ENCODE assay signal across 10 mouse cellular contexts in the genomic region with DNA sequence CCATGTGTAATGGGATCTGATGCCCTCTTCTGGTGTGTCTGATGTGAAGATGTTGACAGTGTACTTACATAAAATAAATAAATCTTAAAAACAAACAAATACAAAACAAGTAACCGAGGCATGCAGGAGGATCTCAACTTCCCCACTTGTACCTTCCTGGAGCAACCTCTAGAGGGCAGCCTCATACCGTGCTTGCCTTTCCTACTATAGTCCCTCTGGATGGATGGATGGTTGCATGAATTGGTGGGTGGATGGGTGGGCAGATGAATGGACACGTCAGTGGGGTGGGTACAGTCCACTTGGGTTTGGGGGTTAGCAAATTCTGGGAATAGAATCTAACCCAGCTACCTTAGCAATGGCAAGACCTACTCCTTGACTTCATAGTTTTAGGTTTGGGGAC. TPM values are rescaled to one million over a fixed set of nuclear protein-coding genes. Genes with fewer than 3 reads are reported as not detected.
DNase-seq lines count a peak whose midpoint lies in the region; ATAC-seq and TF ChIP-seq lines count a peak whose summit lies in the region.
"Had no signal": no experiment of that assay in that cellular context is flagged by ENCODE, and none has a peak within 500 bp of the region (broad histone marks: within the 10 kb centered on the region; RNA-seq: fewer than 3 reads in every experiment).

No protein-coding gene starts in this region.

- ATAC-seq in hematopoietic stem cell, adult 5-6 weeks (replicated peaks in 1 of 2; ENCODE audit: insufficient read depth in 1 of 2, low FRiP score in 2 of 2, low TSS enrichment in 1 of 2, low read depth in 1 of 2, poor library complexity in 2 of 2, severe bottlenecking in 2 of 2), result peak; percentile 60 to 73; a peak in 3 of 4 replicates
- no peak for ATAC-seq in lung, embryonic 14.5 days (ENCODE audit: insufficient read depth)
- ATAC-seq in stomach, postnatal 0 days (ENCODE audit: low FRiP score, low TSS enrichment), result 0 out of 2 replicates have a peak, but pooled peaks have one; percentile 31

- intact Hi-C loops in heart, postnatal 25 days (cut with DNase I), result loop anchor here (1.0 to 5.0 kb wide), 3 partner anchors 34 to 216 kb away; no protein-coding TSS in a partner anchor

- TF ChIP-seq CTCF in MEL (IDR thresholded peaks at IDR 0.05 in 2 of 3, conservative IDR thresholded peaks at IDR 0.05 in 1 of 3; ENCODE audit: control insufficient read depth in 1 of 3, insufficient read depth in 1 of 3, low read depth in 2 of 3, low read length in 3 of 3, poor library complexity in 1 of 3, severe bottlenecking in 1 of 3), result peak; percentile 89 to 97 (median 94)
- TF ChIP-seq CTCF in lung, embryonic 14.5 days (IDR thresholded peaks at IDR 0.05; ENCODE audit: low read depth), result peak; percentile 94
- TF ChIP-seq CTCF in stomach, postnatal 0 days (IDR thresholded peaks at IDR 0.05; ENCODE audit: low read depth), result peak; percentile 98

- DNase-seq in heart, adult 18-20 months, result peak; percentile 35 to 65
- no peak for DNase-seq in heart, postnatal 25 days (ENCODE audit: low spot score)
- peak; percentile 23 for DNase-seq in 3134 (ENCODE audit: extremely low read depth, insufficient read length, low spot score)
- DNase-seq in MEL (ENCODE audit: low read depth, low spot score), result peak; percentile 78
- DNase-seq in embryo, embryonic 11 days, result peak; percentile 64
- DNase-seq in lung, embryonic 14.5 days, result peak; percentile 72
- DNase-seq in stomach, postnatal 0 days (ENCODE audit: low spot score), result peak; percentile 68
- DNase-seq: liver, embryonic 13.5 days had no signal

- TF ChIP-seq RAD21 in MEL (IDR thresholded peaks at IDR 0.05; ENCODE audit: low read depth, low read length), result peak; percentile 99

- no peaks in the 10 kb centered on the region for H3K36me3 ChIP-seq in MEL (ENCODE audit: control insufficient read depth in 1 of 2, insufficient read depth in 2 of 2, low read length in 2 of 2)
- no peaks in the 10 kb centered on the region for H3K36me3 ChIP-seq in lung, embryonic 14.5 days (ENCODE audit: insufficient read depth)
- no peaks in the 10 kb centered on the region for H3K36me3 ChIP-seq in stomach, postnatal 0 days (ENCODE audit: control insufficient read depth, insufficient read depth, low read length)
- H3K36me3 ChIP-seq: embryonic facial prominence, embryonic 12.5 days; liver, embryonic 13.5 days had no signal

- H3K4me2 ChIP-seq in lung, embryonic 14.5 days, result no peak overlapping the region
- H3K4me2 ChIP-seq in stomach, postnatal 0 days (replicated peaks; ENCODE audit: low read depth), result no peak overlapping the region
- H3K4me2 ChIP-seq: embryonic facial prominence, embryonic 12.5 days; liver, embryonic 13.5 days had no signal

- no peak overlapping the region for H3K27ac ChIP-seq in MEL (ENCODE audit: control insufficient read depth, low read depth, low read length)
- no peak overlapping the region for H3K27ac ChIP-seq in lung, embryonic 14.5 days (ENCODE audit: low read depth)
- no peak overlapping the region for H3K27ac ChIP-seq in stomach, postnatal 0 days (replicated peaks)
- H3K27ac ChIP-seq: embryonic facial prominence, embryonic 12.5 days; liver, embryonic 13.5 days had no signal

- no peak overlapping the region for H3K9ac ChIP-seq in MEL (ENCODE audit: control insufficient read depth, low read depth, low read length, poor library complexity, severe bottlenecking)
- H3K9ac ChIP-seq in lung, embryonic 14.5 days, result no peak overlapping the region
- H3K9ac ChIP-seq in stomach, postnatal 0 days (ENCODE audit: low read length), result no peak overlapping the region
- H3K9ac ChIP-seq: embryonic facial prominence, embryonic 12.5 days; liver, embryonic 13.5 days had no signal

- no peaks in the 10 kb centered on the region for H3K79me2 ChIP-seq in MEL (ENCODE audit: control insufficient read depth, insufficient read depth, low read length, poor library complexity)

- no peak for TF ChIP-seq EP300 in MEL (IDR thresholded peaks at IDR 0.05; ENCODE audit: low read depth in 1 of 2, low read length in 2 of 2)
- TF ChIP-seq EP300 in stomach, postnatal 0 days (optimal IDR thresholded peaks at IDR 0.05), result no peak

- WGBS in lung, embryonic 14.5 days, result 4% methylated on average over 3 of the region's 3 CpGs
- 9% methylated on average over 3 of the region's 3 CpGs for WGBS in stomach, postnatal 0 days

- TF ChIP-seq POLR2A in MEL (IDR thresholded peaks at IDR 0.05; ENCODE audit: control insufficient read depth in 1 of 2, insufficient read depth in 1 of 2, low read depth in 1 of 2, low read length in 2 of 2, poor library complexity in 1 of 2), result no peak

- H3K4me1 ChIP-seq in MEL (ENCODE audit: control insufficient read depth in 1 of 2, insufficient read depth in 2 of 2, low read length in 2 of 2), result no peaks in the 10 kb centered on the region
- H3K4me1 ChIP-seq in lung, embryonic 14.5 days (ENCODE audit: insufficient read depth), result no peaks in the 10 kb centered on the region
- H3K4me1 ChIP-seq in stomach, postnatal 0 days (replicated peaks; ENCODE audit: control insufficient read depth, insufficient read depth), result peaks cover 3% of the 10 kb centered on the region; the same call in 1 of the 2 replicates
- H3K4me1 ChIP-seq: embryonic facial prominence, embryonic 12.5 days; liver, embryonic 13.5 days had no signal

- no peaks in the 10 kb centered on the region for H3K9me3 ChIP-seq in MEL (replicated peaks; ENCODE audit: insufficient read depth, low read length)
- no peaks in the 10 kb centered on the region for H3K9me3 ChIP-seq in lung, embryonic 14.5 days (ENCODE audit: low read depth, low read length)
- H3K9me3 ChIP-seq in stomach, postnatal 0 days (ENCODE audit: control insufficient read depth, low read length), result no peaks in the 10 kb centered on the region
- H3K9me3 ChIP-seq: embryonic facial prominence, embryonic 12.5 days; liver, embryonic 13.5 days had no signal

- peaks cover 5 to 7% of the 10 kb centered on the region in 2 experiments for H3K27me3 ChIP-seq in MEL (ENCODE audit: control insufficient read depth in 1 of 2, insufficient read depth in 2 of 2, low read length in 2 of 2)
- H3K27me3 ChIP-seq in lung, embryonic 14.5 days (ENCODE audit: insufficient read depth, low read length), result no peaks in the 10 kb centered on the region
- no peaks in the 10 kb centered on the region for H3K27me3 ChIP-seq in stomach, postnatal 0 days (ENCODE audit: control insufficient read depth, insufficient read depth, low read length)
- H3K27me3 ChIP-seq: embryonic facial prominence, embryonic 12.5 days had no signal

- H3K4me3 ChIP-seq in MEL (ENCODE audit: control insufficient read depth in 1 of 2, insufficient read depth in 1 of 2, low read depth in 2 of 2, low read length in 2 of 2), result no peak overlapping the region
- no peak overlapping the region for H3K4me3 ChIP-seq in lung, embryonic 14.5 days (ENCODE audit: low read depth, low read length)
- H3K4me3 ChIP-seq in stomach, postnatal 0 days (ENCODE audit: low read depth, low read length), result no peak overlapping the region
- H3K4me3 ChIP-seq: embryonic facial prominence, embryonic 12.5 days; liver, embryonic 13.5 days had no signal

RNA-seq across cellular contexts. Expression of gene Atp5g1, which starts 17.9 kb away (rescaled TPM):
- 1,000 to 10,000 TPM; 3,280 to 3,727 TPM for total RNA-seq in heart, adult 18-20 months (2021)
- total RNA-seq in heart, postnatal 25 days (2021), result 1,000 to 10,000 TPM; 3,505 to 3,833 TPM
- 1,306 and 1,519 TPM in 2 replicates for total RNA-seq in MEL (2012; rRNA removed)
- polyA plus RNA-seq in MEL (2012; ENCODE audit: insufficient read depth in 1 of 2, insufficient read length in 2 of 2, low read depth in 1 of 2, low replicate concordance in 2 of 2, missing spikeins in 1 of 2), result 1,000 to 10,000 TPM in 1 of 2 experiments, not detected in 1; 1,694 TPM
- 23.8 and 56.9 TPM in 2 replicates for total RNA-seq in hematopoietic stem cell, adult 5-6 weeks (2017)
- 725 and 738 TPM in 2 replicates for polyA plus RNA-seq in lung, embryonic 14.5 days (2014; fragmentation: Nextera tagmentation; extraction: Ambion mirVana)
- 1,003 and 1,182 TPM in 2 replicates for polyA plus RNA-seq in stomach, postnatal 0 days (2015; fragmentation: Nextera tagmentation; extraction: Ambion mirVana)

RNA-seq across cellular contexts. Expression of gene Calcoco2, which starts 18.4 kb away (rescaled TPM):
- total RNA-seq in heart, adult 18-20 months (2021), result not detected
- not detected for total RNA-seq in heart, postnatal 25 days (2021)
- not detected in 2 replicates for total RNA-seq in MEL (2012; rRNA removed)
- polyA plus RNA-seq in MEL (2012; ENCODE audit: insufficient read depth in 1 of 2, insufficient read length in 2 of 2, low read depth in 1 of 2, low replicate concordance in 2 of 2, missing spikeins in 1 of 2), result not detected
- total RNA-seq in hematopoietic stem cell, adult 5-6 weeks (2017), result not detected in 2 replicates
- polyA plus RNA-seq in lung, embryonic 14.5 days (2014; fragmentation: Nextera tagmentation; extraction: Ambion mirVana), result not detected in 2 replicates
- not detected in 2 replicates for polyA plus RNA-seq in stomach, postnatal 0 days (2015; fragmentation: Nextera tagmentation; extraction: Ambion mirVana)
- polyA plus RNA-seq: embryonic facial prominence, embryonic 12.5 days; liver, embryonic 13.5 days had no signal

RNA-seq across cellular contexts. Expression of gene Ube2z, which starts 28.2 kb away (rescaled TPM):
- 10 to 100 TPM; 32.0 to 32.3 TPM for total RNA-seq in heart, adult 18-20 months (2021)
- 10 to 100 TPM; 29.0 to 32.2 TPM for total RNA-seq in heart, postnatal 25 days (2021)
- 55.3 and 56.8 TPM in 2 replicates for total RNA-seq in MEL (2012; rRNA removed)
- polyA plus RNA-seq in MEL (2012; ENCODE audit: insufficient read depth in 1 of 2, insufficient read length in 2 of 2, low read depth in 1 of 2, low replicate concordance in 2 of 2, missing spikeins in 1 of 2), result 10 to 100 TPM in 1 of 2 experiments, not detected in 1; 58.5 TPM
- 19.2 and 19.9 TPM in 2 replicates for total RNA-seq in hematopoietic stem cell, adult 5-6 weeks (2017)
- 37.8 and 43.2 TPM in 2 replicates for polyA plus RNA-seq in lung, embryonic 14.5 days (2014; fragmentation: Nextera tagmentation; extraction: Ambion mirVana)
- polyA plus RNA-seq in stomach, postnatal 0 days (2015; fragmentation: Nextera tagmentation; extraction: Ambion mirVana), result 26.4 and 28.7 TPM in 2 replicates

RNA-seq across cellular contexts. Expression of gene Ttll6, which starts 40.2 kb away (rescaled TPM):
- total RNA-seq in heart, adult 18-20 months (2021), result not detected
- not detected for total RNA-seq in heart, postnatal 25 days (2021)
- total RNA-seq in MEL (2012; rRNA removed), result not detected in 2 replicates
- under 1 TPM in 1 of 2 experiments, not detected in 1; 0.03 TPM for polyA plus RNA-seq in MEL (2012; ENCODE audit: insufficient read depth in 1 of 2, insufficient read length in 2 of 2, low read depth in 1 of 2, low replicate concordance in 2 of 2, missing spikeins in 1 of 2)
- total RNA-seq in hematopoietic stem cell, adult 5-6 weeks (2017), result not detected in 2 replicates
- polyA plus RNA-seq in lung, embryonic 14.5 days (2014; fragmentation: Nextera tagmentation; extraction: Ambion mirVana), result 0.09 TPM in 1 of 2 replicates, not detected in the other
- 0.12 and 0.13 TPM in 2 replicates for polyA plus RNA-seq in stomach, postnatal 0 days (2015; fragmentation: Nextera tagmentation; extraction: Ambion mirVana)
- polyA plus RNA-seq: liver, embryonic 13.5 days had no signal

RNA-seq across cellular contexts. Expression of gene Snf8, which starts 58.7 kb away (rescaled TPM):
- 10 to 100 TPM; 43.6 to 44.9 TPM for total RNA-seq in heart, adult 18-20 months (2021)
- total RNA-seq in heart, postnatal 25 days (2021), result 10 to 100 TPM; 45.7 to 46.9 TPM
- total RNA-seq in MEL (2012; rRNA removed), result 135 and 137 TPM in 2 replicates
- 100 to 1,000 TPM in 1 of 2 experiments, not detected in 1; 183 TPM for polyA plus RNA-seq in MEL (2012; ENCODE audit: insufficient read depth in 1 of 2, insufficient read length in 2 of 2, low read depth in 1 of 2, low replicate concordance in 2 of 2, missing spikeins in 1 of 2)
- total RNA-seq in hematopoietic stem cell, adult 5-6 weeks (2017), result 38.0 and 41.3 TPM in 2 replicates
- 37.2 and 37.6 TPM in 2 replicates for polyA plus RNA-seq in lung, embryonic 14.5 days (2014; fragmentation: Nextera tagmentation; extraction: Ambion mirVana)
- 76.0 and 83.0 TPM in 2 replicates for polyA plus RNA-seq in stomach, postnatal 0 days (2015; fragmentation: Nextera tagmentation; extraction: Ambion mirVana)

Comparison
In these comparisons a context has a peak if more than half of its experiments do, and no peak if none do; other contexts are left out.
1. RNA of gene Atp5g1, which starts 17.9 kb away (total RNA-seq): 3,505 to 3,833 TPM in heart, postnatal 25 days, 3,280 to 3,727 TPM in heart, adult 18-20 months and 1,306 to 1,519 TPM in MEL; 23.8 to 56.9 TPM in hematopoietic stem cell, adult 5-6 weeks; every median in the first group is over 10 times any median in the second.
2. Peak in every context shown above with its lines, with median percentiles within 50 percentile points of each other: CTCF ChIP-seq.